Mouse (Mus musculus) hindbrain, embryonic 11.5 days (tissue): Measurements from ENCODE around the gene Ivd. TPM values are rescaled to one million over a fixed set of nuclear protein-coding genes. Genes with fewer than 3 reads are reported as not detected.

Source experiments
- ATAC-seq: fragments of 200-750 bp; cut with Nextera tagmentation; 2 replicates; pipeline ENCODE4 v1.8.0; 2017; ENCODE audit warnings: mild to moderate bottlenecking, moderate TSS enrichment, moderate library complexity; ENCODE audit not compliant: low FRiP score
- DNase-seq: peaks from one replicate; pipeline ENCODE4 v3.0.0-alpha.2; 2015; ENCODE audit warnings: low spot score
- H3K27ac ChIP-seq: fragments of 300-500 bp; sonication (generic); 2 replicates; pipeline ENCODE4 v1.5.1; 2014; ENCODE audit warnings: mild to moderate bottlenecking, low read depth, low read length
- H3K27me3 ChIP-seq: fragments of 300-500 bp; sonication (generic); 2 replicates; pipeline ENCODE4 v1.6.1; 2014; ENCODE audit warnings: mild to moderate bottlenecking, low read length, moderate library complexity, mixed read lengths; ENCODE audit not compliant: control insufficient read depth, insufficient read depth
- H3K36me3 ChIP-seq: fragments of 300-500 bp; sonication (generic); 2 replicates; pipeline ENCODE4 v1.6.1; 2014; ENCODE audit warnings: mild to moderate bottlenecking, low read length, moderate library complexity, mixed read lengths; ENCODE audit not compliant: control insufficient read depth, insufficient read depth
- H3K4me1 ChIP-seq: fragments of 300-500 bp; sonication (generic); replicated peaks from 2 replicates; pipeline ENCODE4 v1.6.1; 2014; ENCODE audit warnings: low read length, mixed read lengths; ENCODE audit not compliant: control insufficient read depth, insufficient read depth
- H3K4me2 ChIP-seq: fragments of 300-500 bp; sonication (generic); replicated peaks from 2 replicates; pipeline ENCODE4 v1.6.1; 2014; ENCODE audit warnings: mild to moderate bottlenecking, low read depth, low read length
- H3K4me3 ChIP-seq: fragments of 300-500 bp; sonication (generic); 2 replicates; pipeline ENCODE4 v1.5.1; 2014; ENCODE audit warnings: low read depth, low read length
- H3K9ac ChIP-seq: fragments of 300-500 bp; sonication (generic); 2 replicates; pipeline ENCODE4 v1.6.1; 2014; ENCODE audit warnings: low read depth, low read length
- H3K9me3 ChIP-seq: fragments of 300-500 bp; sonication (generic); 2 replicates; pipeline ENCODE4 v1.6.1; 2016; ENCODE audit warnings: low read length; ENCODE audit not compliant: control insufficient read depth
- WGBS: fragments of 180-500 bp; shearing (Covaris S2); extraction: QIAGEN DNeasy Blood & Tissue Kit; methylation state at CpG from one replicate; pipeline ENCODE4 v1.1.7; 2014; 5-methylcytosine and 5-hydroxymethylcytosine counted together
- polyA plus RNA-seq: library from polyadenylated mRNA; unstranded; fragments of >200 nt; fragmentation: Nextera tagmentation; extraction: Ambion mirVana; gene quantifications from 2 replicates; pipeline ENCODE4 v1.2.1, GENCODE M21; 2014

Gene Ivd
- 42.1 and 45.0 TPM in 2 replicates for polyA plus RNA-seq

GRCm38 (mm10) chr2:118861454-118862339 lies at the start of gene Ivd:
Gene Ivd, plus strand, starts transcription at chr2:118861954.
- no peaks in the 10 kb centered on the region for H3K9me3 ChIP-seq
- peak; percentile 91 for DNase-seq
- no peak within 1 kb of the TSS for H3K27ac ChIP-seq
- no peaks in the 10 kb centered on the region for H3K27me3 ChIP-seq
- under 1% methylated on average over 34 of the region's 34 CpGs for WGBS
- peak; percentile 100 for ATAC-seq
- no peaks in the 10 kb centered on the region; the same call in 1 of the 2 replicates for H3K4me1 ChIP-seq
- no peaks in the 10 kb centered on the region for H3K36me3 ChIP-seq
- H3K4me3 ChIP-seq: peak within 1 kb of the TSS; percentile 61
- H3K9ac ChIP-seq: peak within 1 kb of the TSS; percentile 76
- H3K4me2 ChIP-seq: peak within 1 kb of the TSS; percentile 69

- Histone ChIP-seq H3K27ac (no peak overlapping the region), H3K4me1 (peaks cover 8% of the 10 kb centered on the region), H3K27me3 (no peaks in the 10 kb centered on the region), H3K4me2 (no peak overlapping the region), H3K36me3 (no peaks in the 10 kb centered on the region), H3K9ac (no peak overlapping the region), H3K9me3 (no peaks in the 10 kb centered on the region), H3K4me3 (no peak overlapping the region)
- WGBS: 70% methylated on average over 1 of the region's 1 CpGs
- no peak for ATAC-seq
- DNase-seq: no peak
These were observed 49.0 kb upstream of the Ivd start for GRCm38 (mm10) chr2:118812724-118813123.

GRCm38 (mm10) chr2:118813981-118814836 lies 47.5 kb upstream of the Ivd start, which contains the start of gene Knstrn:
Gene Knstrn, plus strand, starts transcription at chr2:118814003.
- H3K27me3 ChIP-seq: no peaks in the 10 kb centered on the region
- peaks cover 8% of the 10 kb centered on the region for H3K4me1 ChIP-seq
- H3K9ac ChIP-seq: peak within 1 kb of the TSS; percentile 76
- peak within 1 kb of the TSS; percentile 70 for H3K4me2 ChIP-seq
- no peaks in the 10 kb centered on the region for H3K36me3 ChIP-seq
- 0 out of 2 replicates have a peak within 1 kb of the TSS, but pooled peaks have one; percentile 56 for H3K27ac ChIP-seq
- H3K4me3 ChIP-seq: peak within 1 kb of the TSS; percentile 73
- 1% methylated on average over 49 of the region's 49 CpGs for WGBS
- H3K9me3 ChIP-seq: no peaks in the 10 kb centered on the region
- peak; percentile 93 for DNase-seq
- peak; percentile 98 for ATAC-seq

GRCm38 (mm10) chr2:118822800-118823199 lies 39.0 kb upstream of the Ivd start:
- Histone ChIP-seq H3K4me3 (no peak overlapping the region), H3K9ac (no peak overlapping the region)
- WGBS: 92% methylated on average over 5 of the region's 5 CpGs

GRCm38 (mm10) chr2:118824396-118824795 lies 37.4 kb upstream of the Ivd start:
- 97% methylated on average over 4 of the region's 4 CpGs for WGBS
- no peak overlapping the region for H3K4me2 ChIP-seq
- no peaks in the 10 kb centered on the region for H3K27me3 ChIP-seq

More at GRCm38 (mm10) chr2:118822800-118823199, 39.0 kb upstream of the Ivd start:
- DNase-seq (no peak), ATAC-seq (no peak)
- no peaks in the 10 kb centered on the region for H3K4me1 ChIP-seq
- H3K36me3 ChIP-seq: peaks cover 7% of the 10 kb centered on the region
- no peaks in the 10 kb centered on the region for H3K9me3 ChIP-seq
- no peaks in the 10 kb centered on the region for H3K27me3 ChIP-seq
- H3K27ac ChIP-seq: no peak overlapping the region
- H3K4me2 ChIP-seq: no peak overlapping the region

GRCm38 (mm10) chr2:118829096-118829495 lies 32.7 kb upstream of the Ivd start:
- WGBS: 95% methylated on average over 5 of the region's 5 CpGs
- Histone ChIP-seq H3K27ac (no peak overlapping the region), H3K4me1 (no peaks in the 10 kb centered on the region), H3K9me3 (no peaks in the 10 kb centered on the region), H3K9ac (no peak overlapping the region), H3K4me2 (no peak overlapping the region), H3K4me3 (no peak overlapping the region), H3K36me3 (peaks cover 5% of the 10 kb centered on the region), H3K27me3 (no peaks in the 10 kb centered on the region)
- no peak for ATAC-seq
- DNase-seq: no peak

More at GRCm38 (mm10) chr2:118824396-118824795, 37.4 kb upstream of the Ivd start:
- ATAC-seq: no peak
- H3K9me3 ChIP-seq: no peaks in the 10 kb centered on the region
- H3K27ac ChIP-seq: no peak overlapping the region
- DNase-seq: no peak
- H3K4me3 ChIP-seq: no peak overlapping the region
- peaks cover 7% of the 10 kb centered on the region for H3K36me3 ChIP-seq
- no peak overlapping the region for H3K9ac ChIP-seq
- H3K4me1 ChIP-seq: no peaks in the 10 kb centered on the region

GRCm38 (mm10) chr2:118834061-118834460 lies 27.7 kb upstream of the Ivd start:
- H3K27ac ChIP-seq: no peak overlapping the region
- no peak for ATAC-seq
- H3K36me3 ChIP-seq: no peaks in the 10 kb centered on the region
- DNase-seq: no peak
- H3K4me1 ChIP-seq: no peaks in the 10 kb centered on the region
- H3K9me3 ChIP-seq: no peaks in the 10 kb centered on the region
- H3K4me2 ChIP-seq: no peak overlapping the region
- H3K9ac ChIP-seq: no peak overlapping the region
- H3K4me3 ChIP-seq: no peak overlapping the region
- H3K27me3 ChIP-seq: no peaks in the 10 kb centered on the region
- WGBS: 91% methylated on average over 6 of the region's 6 CpGs

- DNase-seq (no peak), ATAC-seq (no peak)
- Histone ChIP-seq H3K4me3 (no peak overlapping the region), H3K36me3 (no peaks in the 10 kb centered on the region), H3K27me3 (no peaks in the 10 kb centered on the region), H3K4me1 (no peaks in the 10 kb centered on the region), H3K27ac (no peak overlapping the region), H3K9ac (no peak overlapping the region), H3K9me3 (no peaks in the 10 kb centered on the region), H3K4me2 (no peak overlapping the region)
- 90% methylated on average over 6 of the region's 6 CpGs for WGBS
These were observed 26.6 kb upstream of the Ivd start for GRCm38 (mm10) chr2:118835115-118835514.
